Mouse (Mus musculus) CD8-positive naive resting alpha-beta T cell, adult 57 days (primary cell): ENCODE measurements around the gene Clnk. TPM values are rescaled to one million over a fixed set of nuclear protein-coding genes. Genes with fewer than 3 reads are reported as not detected.

Experiments used
- total RNA-seq: library from RNA; stranded (reverse); gene quantifications from one replicate; pipeline ENCODE4 v1.2.4, GENCODE M21; 2023

Gene Clnk
- not detected for total RNA-seq

GRCm38 (mm10) chr5:38876622-38877021 lies at the start of gene Clnk:
Gene Clnk, minus strand, starts transcription at chr5:38876812.

GRCm38 (mm10) chr5:38684164-38684911 lies 192.3 kb downstream of the Clnk start, which contains the start of gene Zfp518b:
Gene Zfp518b, minus strand, starts transcription at chr5:38684826.

Other genes with a start within 250 kb of the Clnk start
- gene Zfp518b, start 192.0 kb downstream of the Clnk start, total RNA-seq: 1.3 TPM